Mouse (Mus musculus): Measurements from ENCODE around the gene Pola1.

Gene Pola1

DNA sequence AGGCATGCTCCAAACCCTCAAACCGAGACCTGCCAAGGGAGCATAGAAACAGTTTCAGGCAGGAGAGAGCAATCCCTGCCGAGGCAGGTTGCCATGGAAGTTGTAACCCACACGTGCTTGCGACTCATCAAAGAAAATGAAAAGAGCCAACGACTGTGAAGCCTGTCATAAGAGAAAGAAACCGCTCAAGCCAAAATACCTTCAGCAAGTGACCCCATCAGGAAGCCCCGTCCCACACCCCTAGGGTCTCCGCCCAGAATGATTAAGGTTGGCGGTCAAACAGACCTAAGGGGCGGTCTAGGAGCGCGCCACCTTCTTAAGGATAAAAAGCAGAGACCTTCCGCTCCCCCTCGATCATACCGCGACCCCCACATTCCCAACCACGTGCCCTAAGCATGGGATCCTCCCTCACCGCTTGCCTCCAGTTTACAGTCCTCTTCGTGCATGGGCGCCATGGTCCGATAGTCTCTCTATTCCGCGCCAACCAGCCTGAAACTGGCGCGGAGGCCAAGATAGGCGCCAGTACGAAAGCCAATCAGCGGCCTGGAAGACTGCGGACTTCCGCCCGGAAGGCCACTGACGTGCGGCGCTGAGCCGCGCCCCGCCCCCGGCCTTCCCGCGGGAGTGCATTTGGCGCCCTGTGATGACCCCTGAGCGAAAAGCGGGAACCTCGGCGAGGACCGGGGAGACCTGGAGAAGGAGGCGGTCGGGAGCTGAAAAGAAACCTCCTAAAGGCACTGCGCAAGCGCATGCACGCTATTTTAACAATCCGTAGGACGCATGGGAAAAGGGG is at the start of gene Pola1:
TSS of gene Pola1 (minus strand) at position 499 of the 793 bp plus-strand sequence.
- peak; percentile 66 for DNase-seq (ENCODE audit: low read depth, low spot score)

GRCm38 (mm10) chrX:93676228-93676627 is 44.3 kb upstream of the Pola1 start:
- DNase-seq (ENCODE audit: low read depth, low spot score) = no peak

- DNase-seq (ENCODE audit: low read depth, low spot score) = peak; percentile 67
Observed at GRCm38 (mm10) chrX:93674836-93675795, 43.2 kb upstream of the Pola1 start.

- no peak for DNase-seq (ENCODE audit: low read depth, low spot score)
Observed at GRCm38 (mm10) chrX:93674432-93674831, 42.5 kb upstream of the Pola1 start.

- DNase-seq (ENCODE audit: low read depth, low spot score) = no peak
Observed at GRCm38 (mm10) chrX:93664787-93665186, 32.8 kb upstream of the Pola1 start.

GRCm38 (mm10) chrX:93663919-93664586 is 32.1 kb upstream of the Pola1 start:
- DNase-seq (ENCODE audit: low read depth, low spot score) = no peak

GRCm38 (mm10) chrX:93655153-93655552 is 23.2 kb upstream of the Pola1 start:
- DNase-seq (ENCODE audit: low read depth, low spot score) = no peak

- no peak for DNase-seq (ENCODE audit: low read depth, low spot score)
Observed at GRCm38 (mm10) chrX:93654218-93655002, 22.5 kb upstream of the Pola1 start, which contains the start of gene Pcyt1b. TSS of gene Pcyt1b (plus strand) at chrX:93654863.

GRCm38 (mm10) chrX:93650738-93651137 is 18.8 kb upstream of the Pola1 start:
- DNase-seq (ENCODE audit: low read depth, low spot score) = no peak

DNA sequence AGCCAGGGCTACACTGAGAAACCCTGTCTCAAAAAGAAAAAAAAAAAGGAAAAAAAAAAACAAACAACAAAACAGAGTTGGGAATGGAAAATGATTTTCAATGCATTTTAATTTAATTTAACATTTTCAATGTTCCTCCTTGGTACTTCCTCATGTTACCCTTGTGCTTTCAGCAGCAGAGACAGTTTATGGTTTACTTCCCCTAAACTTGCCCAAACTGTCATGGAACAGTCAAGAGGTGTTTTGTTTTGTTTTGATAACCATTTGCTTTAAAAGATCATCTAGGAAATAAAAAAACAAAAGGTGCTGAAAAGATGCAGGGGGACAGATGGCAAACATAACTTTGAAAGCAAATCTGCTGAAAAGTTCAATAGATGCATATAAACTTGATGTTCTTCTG is 12.1 kb upstream of the Pola1 start:
- DNase-seq (ENCODE audit: low read depth, low spot score) = no peak

DNA sequence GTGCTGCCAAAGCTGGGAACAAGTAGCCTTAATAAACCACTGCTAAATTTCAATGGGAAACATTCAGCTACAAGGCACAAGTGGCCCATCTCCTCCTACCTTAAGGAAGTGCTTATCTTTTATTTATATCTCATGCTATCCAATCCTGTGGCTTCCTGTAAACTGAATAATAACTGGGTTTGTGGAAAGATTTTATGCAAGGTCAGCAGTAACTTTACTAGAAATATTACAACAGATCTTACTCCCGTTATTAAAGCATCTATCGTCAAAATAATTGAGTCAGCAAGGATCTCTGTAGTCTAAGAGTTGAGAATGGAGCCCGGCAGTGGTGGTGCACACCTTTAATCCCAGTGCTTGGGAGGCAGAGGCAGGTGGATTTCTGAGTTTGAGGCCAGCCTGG is 11.6 kb upstream of the Pola1 start:
- DNase-seq (ENCODE audit: low read depth, low spot score) = no peak

- DNase-seq (ENCODE audit: low read depth, low spot score) = no peak
Observed at GRCm38 (mm10) chrX:93634861-93635375, 3.0 kb upstream of the Pola1 start.

GRCm38 (mm10) chrX:93630256-93630655 is 1.7 kb downstream of the Pola1 start:
- DNase-seq (ENCODE audit: low read depth, low spot score) = no peak

DNA sequence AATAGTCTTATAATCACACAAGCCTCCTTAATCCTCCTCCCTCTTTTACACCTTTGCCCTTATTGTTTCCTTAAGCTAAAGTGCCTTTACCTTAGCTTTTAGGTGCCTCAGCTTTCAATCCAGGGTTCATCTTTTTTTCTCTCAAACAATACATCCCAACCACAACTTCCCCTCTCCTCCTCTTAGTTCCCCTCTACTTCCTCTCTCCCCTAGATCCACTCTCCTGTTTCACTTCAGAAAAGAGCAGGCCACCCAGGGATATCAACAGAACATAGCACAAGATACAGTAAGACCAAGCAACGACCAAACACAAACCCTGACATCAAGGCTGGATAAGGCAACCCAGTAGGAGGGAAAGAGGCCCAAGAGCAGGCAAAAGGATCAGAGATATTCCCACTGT is 29.7 kb downstream of the Pola1 start:
- DNase-seq (ENCODE audit: low read depth, low spot score) = no peak

GRCm38 (mm10) chrX:93594283-93594682 is 37.7 kb downstream of the Pola1 start:
- DNase-seq (ENCODE audit: low read depth, low spot score) = no peak

DNA sequence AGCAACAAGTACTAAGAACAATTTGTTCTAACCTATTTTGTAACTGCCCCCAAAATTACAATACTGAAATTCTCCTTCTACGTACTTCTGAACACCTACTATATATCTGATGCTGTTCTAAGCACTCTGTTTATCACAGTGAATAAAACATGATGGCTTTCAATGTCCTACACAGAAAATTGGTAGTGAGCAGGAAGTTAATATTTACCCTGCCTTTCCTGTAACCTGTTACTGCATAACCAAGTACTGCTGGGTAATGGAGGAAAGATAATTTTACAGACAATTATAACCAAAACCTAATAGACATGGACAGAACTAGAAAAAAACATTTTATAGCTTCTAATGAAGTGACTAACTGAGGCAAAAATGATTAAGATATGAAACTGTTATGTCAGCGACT is 51.0 kb downstream of the Pola1 start:
- no peak for DNase-seq (ENCODE audit: low read depth, low spot score)

GRCm38 (mm10) chrX:93557171-93557570 is 74.8 kb downstream of the Pola1 start:
- DNase-seq (ENCODE audit: low read depth, low spot score) = no peak

DNA sequence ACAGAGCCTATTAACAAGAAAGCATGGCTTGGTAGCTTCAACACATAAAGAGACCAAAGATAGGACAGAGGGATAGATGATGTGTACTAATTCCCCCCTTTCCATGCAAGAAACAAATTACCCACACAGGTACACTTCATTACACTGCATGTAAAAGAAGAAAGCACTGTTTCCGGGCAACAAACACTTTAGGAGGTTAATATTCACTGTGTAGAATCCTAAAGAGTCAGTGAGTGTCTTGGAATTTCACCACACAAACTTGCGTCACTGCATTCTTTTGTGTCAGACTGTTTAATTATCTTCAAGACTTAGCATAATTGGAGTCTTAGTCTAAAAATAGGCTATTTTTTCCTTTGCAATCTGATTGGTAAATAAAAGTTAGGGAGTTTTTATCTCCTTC is 92.2 kb downstream of the Pola1 start:
- DNase-seq (ENCODE audit: low read depth, low spot score) = no peak

DNA sequence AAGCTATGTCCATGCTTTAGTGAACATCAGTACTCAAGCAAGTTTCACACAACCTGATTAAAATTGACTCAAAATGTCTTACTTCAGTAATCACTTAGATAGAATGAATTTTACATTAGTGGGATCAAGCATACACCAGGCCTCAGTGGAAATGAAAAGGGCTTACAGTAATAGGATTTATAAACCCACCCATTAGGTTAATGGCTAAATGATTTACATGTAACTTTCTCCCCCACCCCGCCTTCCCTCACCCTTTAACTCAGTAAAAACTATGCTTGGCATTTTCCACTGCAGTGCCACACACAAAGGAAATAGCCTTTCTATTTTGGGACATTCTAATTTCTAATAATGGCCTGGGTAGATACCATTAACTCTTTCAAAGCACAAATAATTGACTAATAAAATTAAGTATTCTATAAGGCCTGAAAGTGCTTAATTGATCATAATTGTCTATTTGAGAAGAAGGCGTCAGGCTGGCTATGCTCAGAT is 129.0 kb downstream of the Pola1 start:
- DNase-seq (ENCODE audit: low read depth, low spot score) = no peak

GRCm38 (mm10) chrX:93497597-93497996 is 134.4 kb downstream of the Pola1 start:
- no peak for DNase-seq (ENCODE audit: low read depth, low spot score)

- no peak for DNase-seq (ENCODE audit: low read depth, low spot score)
Observed at GRCm38 (mm10) chrX:93465711-93466110, 166.2 kb downstream of the Pola1 start.
